Mouse (Mus musculus) embryo, embryonic 10 days (tissue): Measurements from ENCODE around the gene Mettl27.

Experiments
- DNase-seq: peaks from one replicate; pipeline ENCODE4 v3.0.0-alpha.2; 2015; ENCODE audit warnings: low spot score

Gene Mettl27

DNA sequence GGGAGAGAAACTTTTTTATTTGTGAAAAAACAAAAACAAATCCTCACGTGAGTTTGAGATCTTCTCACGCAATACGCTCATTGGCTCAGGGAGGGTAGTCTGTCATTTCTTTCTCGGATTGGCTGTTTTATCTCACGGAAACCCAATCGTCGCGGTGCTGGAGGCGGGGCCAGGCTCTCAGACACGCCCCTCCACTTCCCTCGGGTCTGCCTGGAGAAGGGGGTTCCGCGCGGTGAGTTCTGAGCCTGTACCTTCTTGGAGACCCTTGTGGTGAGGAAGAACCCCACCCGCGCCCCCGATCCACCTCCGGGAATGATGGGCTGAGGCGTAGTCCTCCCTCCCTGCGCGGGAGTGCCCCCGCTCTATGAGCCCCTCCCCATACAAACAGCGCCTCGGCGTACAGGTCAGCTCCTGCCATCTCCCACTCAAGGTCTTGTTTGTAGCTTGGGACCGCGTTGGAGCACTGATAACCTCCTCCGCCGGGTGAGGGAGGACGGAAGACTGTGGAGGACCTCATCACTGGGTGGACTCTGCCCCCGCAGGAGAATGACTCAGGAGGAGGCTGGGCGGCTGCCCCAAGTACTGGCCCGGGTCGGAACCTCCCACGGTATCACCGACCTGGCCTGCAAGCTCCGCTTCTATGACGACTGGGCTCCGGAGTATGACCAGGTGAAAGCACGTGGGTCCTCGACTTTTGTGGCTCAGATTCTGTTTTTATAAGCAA lies at the start of gene Mettl27:
Mettl27 (plus strand) TSS at position 190 of the 724 bp plus-strand sequence.
- DNase-seq = peak; percentile 95

DNA sequence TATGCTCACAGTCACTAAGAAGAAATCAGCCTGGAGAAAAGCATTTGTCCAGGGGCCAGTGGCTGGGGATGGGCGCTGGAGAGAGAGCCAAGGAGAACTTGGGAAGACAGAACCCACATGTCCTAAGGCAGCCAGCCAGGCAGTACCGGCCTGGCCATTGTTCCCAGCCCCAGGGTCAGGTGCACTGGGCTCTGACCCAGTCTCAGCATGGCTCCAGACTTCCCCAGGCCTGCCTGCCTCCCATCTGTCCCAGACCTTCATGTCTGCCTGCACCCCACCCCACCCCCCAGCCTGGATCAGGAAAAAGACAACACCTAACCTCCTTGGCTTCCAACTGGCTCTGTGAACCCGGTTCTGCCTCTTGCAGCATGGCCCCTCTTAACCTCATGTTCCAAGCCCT lies 49.1 kb upstream of the Mettl27 start:
- DNase-seq = no peak

DNA sequence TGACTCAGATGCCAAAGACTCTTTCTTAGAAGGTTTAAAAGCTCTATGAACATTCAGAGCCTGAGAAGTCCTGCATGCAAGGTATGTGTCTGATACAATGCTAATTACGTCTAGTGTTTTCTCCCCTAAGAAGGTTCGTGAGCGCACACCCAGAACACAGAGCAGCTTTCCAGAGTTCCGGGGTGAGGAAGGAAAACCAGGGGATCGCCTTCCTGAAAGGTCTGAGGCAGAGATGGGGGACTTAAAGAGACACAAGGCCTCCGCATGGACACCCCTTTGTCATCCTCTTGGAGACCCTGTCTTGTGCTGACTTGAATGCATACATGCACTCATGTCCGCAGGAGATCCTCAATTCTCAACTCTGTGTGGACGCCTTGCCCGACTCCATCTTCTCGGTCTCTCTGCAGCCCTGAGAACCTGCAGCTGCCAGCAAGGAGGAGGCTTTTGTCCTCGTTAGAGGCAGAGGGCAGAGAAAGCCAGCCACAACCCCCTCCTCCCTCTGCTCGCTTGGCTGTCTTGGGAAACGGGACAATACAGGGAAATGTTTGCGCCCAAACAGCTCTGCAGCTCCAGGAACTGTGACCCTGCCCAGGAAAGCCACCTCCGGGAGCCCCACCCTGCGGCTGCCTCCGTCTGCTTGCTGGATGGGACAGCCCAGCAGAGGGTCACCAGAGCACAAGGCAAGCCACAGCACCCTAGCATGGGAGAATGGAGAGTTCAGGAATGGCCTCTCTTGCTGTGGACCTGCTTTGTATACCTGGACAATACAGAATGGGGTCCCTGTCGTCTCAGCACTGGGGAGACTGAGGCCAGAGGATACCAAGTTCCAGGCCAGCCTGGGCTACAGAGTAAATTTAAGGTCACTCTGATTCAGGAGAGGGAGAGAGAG lies 44.5 kb upstream of the Mettl27 start:
- no peak for DNase-seq

DNA sequence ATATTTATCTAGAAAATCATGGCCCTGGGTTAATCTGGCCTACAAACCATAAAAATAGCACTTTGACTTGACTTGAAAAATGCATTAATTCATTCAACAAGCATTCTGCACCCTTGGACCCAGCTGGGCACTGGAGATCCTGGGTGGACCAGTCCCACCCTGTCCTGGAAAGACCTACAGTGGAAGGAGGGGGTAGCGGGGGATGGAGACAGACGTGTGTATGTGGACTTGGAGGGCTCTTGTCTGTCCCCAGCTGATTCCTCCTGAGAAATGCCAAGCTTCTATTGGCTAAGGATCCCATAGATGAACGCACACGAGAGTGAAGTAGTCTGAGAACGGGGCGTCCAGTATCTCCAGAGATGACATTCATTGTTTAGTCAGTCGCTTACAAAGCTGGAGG lies 43.7 kb upstream of the Mettl27 start:
- DNase-seq = no peak

DNA sequence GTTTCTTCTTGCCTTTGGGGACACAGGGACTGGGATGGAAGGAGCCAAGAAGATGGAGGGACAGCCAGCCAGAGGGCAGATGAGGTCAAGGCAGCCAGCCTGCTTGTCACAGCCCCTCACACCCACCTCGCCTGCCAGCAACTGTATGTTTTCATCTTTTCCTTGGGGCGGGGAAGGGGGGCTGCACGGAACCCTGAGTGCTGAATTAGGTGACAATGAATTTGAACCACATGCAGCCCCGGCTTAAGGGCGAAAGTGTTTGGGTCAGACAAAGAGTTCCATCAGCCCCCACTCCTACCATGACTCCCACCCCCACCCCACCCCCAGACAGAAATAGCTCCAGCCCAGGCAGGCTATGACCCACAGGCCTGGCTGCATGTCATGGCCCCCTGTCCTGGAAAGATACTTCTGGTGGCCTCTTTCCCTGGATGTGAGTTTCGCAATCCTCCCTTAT lies 41.5 kb upstream of the Mettl27 start:
- no peak for DNase-seq

DNA sequence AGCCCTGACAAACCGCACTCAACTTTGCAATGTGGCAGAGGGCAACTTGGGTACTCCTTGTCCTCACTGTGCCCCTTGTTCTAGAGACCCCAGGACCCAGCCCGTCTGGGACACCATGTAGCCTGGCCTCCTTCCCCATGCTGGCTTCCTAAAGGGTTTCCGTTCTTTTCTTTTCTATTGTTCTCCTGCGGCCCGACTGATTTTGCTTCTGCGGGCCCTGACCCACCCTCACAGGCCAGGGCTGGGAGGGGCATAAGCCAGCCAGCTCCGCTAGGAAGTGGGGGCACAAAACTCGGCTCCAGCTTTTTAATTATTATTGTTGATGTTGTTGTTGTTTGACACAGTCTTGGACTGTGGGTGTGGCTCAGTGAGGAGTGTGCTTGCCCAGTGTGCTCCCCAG lies 40.6 kb upstream of the Mettl27 start:
- DNase-seq = no peak

DNA sequence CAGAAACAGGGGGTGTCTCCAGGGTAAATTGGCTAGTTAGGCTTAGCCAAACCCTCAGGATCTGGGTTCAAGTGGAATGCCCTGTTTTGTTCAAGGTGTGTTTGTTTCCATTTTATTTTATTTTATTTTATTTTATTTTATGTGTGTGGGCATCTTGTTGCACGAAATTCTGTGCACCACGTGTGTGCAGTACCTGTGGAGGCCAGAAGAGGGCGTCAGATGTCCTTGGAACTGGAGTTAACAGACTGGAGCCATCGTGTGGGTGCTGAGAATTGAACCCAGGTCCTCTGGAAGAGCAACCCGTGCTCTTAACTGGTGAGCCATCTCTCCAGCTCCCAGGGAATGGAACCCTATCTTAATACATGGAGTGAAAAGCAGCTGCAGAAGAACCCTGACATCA lies 39.5 kb upstream of the Mettl27 start:
- DNase-seq = no peak

DNA sequence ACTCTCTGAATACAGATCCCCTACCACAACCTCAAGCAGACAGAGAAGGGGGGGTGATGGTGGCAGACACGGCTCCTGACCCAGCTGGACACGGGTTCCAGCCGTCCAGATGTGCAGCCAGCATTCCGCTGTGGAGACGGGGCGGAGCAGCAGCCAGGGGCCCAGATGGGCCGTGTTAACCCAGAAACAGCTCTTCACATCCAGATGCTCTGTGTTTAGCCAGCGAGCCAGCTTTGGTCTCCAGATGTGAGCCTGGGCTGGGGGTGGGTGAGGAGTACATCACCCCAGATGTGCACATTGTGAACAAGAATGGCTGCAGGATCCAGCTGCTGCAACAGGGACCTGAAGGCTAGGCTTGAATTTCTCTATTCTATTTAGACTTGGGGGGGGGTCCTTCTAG lies 36.9 kb upstream of the Mettl27 start:
- DNase-seq = peak; percentile 49

DNA sequence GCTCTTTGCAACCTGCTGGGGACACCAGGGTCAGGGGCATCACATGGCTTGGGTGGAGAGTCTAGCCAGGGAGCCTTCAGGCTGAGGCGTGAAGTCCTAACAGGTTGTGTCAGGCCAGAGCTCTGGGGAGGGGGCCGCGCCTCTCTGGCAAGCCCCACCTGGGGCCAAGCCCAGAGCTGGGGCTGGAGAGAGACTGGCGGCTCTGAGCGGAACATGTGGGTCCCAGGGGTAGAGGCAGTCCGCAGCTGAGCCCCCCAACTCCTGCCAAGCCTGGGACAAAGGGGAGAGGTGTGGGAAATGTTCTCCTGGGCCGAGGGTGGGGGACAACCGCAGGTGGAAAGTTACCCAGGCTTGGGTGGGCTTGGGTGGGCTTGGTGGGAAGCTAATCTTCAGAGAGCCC lies 35.2 kb upstream of the Mettl27 start:
- no peak for DNase-seq

DNA sequence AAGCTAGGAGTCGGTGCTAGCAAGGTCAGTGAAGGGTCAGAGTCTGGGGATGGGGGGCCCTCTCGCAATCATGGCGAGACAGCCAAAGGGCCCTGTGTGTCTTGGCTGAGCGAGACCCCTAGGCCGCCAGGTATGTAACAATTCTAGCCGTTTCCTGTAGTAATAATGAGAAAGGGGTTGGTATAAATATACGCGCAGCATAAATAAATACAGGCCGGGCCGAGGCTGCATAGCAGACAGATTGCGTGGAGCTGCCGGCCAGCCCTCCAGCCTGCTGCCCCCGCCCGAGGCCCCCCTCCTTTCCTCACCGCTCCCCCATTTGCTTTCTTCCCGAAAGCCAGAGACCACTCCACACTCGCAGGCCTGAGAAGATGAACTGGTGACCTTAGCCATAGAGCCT lies 34.6 kb upstream of the Mettl27 start:
- DNase-seq = no peak

DNA sequence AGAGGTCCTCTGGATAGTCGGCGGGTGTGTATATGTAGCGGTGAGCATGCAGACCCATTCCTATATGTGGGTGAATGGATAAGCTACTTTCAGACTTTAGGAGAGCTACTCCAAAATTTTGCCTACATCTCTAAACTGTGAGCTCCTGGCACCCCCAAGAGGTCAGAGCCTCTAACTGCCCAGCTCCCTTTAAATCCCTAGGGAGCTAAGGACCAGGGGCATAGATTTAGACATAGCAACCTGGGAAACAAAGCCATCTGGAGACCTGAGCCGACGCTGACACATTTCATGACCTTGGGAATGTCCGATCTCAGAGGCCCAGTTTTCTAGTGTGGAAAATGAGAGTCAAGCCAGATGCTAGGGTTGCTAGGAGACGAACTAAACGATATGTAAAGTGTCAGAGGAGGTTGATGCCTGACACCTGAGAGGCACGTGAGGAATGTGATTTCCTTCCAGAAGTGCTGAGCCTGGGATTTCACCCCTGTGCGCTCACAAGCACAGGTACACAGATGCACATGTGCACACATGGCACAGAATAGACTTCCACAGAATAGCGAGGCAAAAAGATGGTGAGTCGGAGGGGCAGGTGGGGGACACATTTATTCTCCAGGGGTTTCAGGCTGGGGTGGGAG lies 31.0 kb upstream of the Mettl27 start:
- peak; percentile 56 for DNase-seq

DNA sequence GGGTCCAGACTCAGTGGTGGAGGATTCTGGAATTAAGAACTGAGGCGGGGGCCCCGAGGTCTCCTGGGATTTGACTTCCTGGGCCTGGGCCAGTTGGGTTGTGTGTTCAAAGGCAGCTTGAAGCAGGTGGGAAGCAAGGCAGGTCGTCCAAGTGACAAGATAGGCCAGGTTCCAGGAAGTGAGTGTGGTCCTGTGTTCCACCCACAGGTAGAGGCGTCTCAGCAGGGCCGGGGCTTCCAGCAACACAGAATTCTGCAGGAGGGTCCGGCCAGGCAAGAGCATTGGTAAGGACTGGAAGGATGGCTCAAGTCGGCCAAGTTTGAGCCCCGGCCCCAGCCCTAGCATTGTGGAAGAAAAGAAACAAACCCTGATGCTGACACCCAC lies 30.5 kb upstream of the Mettl27 start:
- no peak for DNase-seq

DNA sequence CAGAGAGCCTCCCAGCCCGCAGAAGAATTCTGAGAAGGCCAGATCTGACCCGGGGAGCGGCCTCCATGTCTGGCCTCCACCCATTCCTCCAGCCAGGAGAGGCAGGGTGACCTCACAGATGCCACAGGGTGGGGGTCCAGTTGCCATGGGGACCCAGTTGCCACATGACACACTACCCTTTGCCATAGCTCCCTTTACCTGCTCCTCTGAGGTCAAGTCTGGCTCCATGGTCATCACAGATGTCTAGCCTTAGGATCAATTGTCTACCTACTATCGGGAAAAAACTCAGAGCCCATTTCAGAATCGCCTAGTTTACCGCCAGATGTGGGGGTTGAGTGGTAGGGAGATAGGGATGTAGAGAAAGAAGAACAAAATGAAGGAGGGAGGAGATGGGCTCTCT lies 25.5 kb upstream of the Mettl27 start, which contains the start of gene Tmem270:
Tmem270 (minus strand) TSS at position 101 of the 400 bp plus-strand sequence.
- DNase-seq = no peak

DNA sequence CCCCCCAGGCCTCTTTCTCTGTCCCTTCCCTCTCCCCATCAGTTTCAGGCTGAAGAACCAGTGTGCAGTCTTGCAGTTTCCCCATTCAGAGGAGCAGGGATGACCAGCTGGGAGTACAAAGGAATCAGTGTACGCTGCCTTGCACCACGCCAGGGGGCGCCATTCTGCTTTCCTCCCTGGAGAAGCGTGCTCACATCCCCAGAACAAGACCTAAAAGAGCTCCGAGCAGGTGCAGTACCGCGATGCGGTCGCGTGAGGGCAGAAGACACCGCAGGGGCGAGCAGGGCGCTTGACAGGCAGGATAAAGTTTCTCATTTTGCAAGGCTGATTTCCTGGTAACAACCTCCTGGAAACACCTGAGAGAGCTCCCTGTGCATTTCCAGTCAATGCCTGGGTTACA lies 25.0 kb upstream of the Mettl27 start:
- peak; percentile 95 for DNase-seq

DNA sequence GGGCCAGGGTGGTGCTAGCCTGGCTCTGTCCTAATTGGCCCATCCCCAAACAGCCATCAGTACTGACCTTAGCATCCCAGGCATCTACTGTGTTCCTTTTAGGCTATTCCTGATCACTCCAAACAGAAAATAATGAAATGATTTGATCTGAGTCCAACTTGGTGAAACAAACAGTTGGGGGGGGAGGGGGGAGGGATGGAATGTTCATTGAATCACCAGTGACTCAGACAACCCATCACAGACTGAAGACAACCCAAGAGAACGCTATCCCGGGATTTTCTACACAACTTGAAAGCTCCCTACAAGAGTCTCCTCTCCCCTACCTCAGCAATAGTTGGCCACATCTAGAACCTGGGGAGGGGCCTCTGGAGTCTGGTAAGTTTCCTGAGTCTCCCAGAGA lies 20.3 kb upstream of the Mettl27 start:
- no peak for DNase-seq

DNA sequence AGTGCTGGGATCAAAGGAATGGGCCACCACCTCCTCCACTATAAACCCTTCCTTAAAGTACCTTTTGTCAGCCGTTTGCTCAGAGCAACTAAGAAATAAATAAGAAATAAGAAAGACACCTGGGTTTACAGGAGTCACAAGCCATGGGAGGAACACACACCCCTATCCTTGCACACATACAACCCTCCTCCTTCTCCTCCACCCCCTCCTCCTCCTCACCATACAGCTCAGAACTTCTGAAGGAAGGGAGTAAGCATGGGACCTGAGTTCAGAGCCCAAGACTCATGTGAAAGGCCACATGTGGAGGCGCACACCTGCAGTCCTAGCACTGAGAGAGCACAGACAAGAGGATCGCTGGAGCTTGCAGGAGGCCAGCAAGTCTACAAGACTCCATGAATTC lies 18.8 kb upstream of the Mettl27 start:
- no peak for DNase-seq

DNA sequence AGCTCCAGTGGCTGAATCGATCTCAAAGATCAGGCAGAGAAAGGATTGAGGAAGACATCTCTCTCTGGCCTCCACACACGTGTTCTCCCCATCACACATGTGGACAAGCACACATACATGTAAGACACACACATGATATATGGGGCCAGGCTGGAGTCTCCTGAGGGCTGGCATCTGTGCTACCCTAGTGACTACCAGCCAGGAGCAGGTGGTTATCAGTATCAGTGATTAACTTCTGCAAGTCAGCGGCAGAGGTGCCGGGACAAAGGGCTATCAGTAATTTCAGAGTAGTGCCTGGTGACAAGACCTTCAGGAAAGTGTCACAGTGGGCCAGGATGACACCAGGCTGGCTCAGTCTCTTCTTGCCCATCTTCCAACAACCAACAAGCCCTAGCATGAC lies 18.4 kb upstream of the Mettl27 start:
- no peak for DNase-seq

DNA sequence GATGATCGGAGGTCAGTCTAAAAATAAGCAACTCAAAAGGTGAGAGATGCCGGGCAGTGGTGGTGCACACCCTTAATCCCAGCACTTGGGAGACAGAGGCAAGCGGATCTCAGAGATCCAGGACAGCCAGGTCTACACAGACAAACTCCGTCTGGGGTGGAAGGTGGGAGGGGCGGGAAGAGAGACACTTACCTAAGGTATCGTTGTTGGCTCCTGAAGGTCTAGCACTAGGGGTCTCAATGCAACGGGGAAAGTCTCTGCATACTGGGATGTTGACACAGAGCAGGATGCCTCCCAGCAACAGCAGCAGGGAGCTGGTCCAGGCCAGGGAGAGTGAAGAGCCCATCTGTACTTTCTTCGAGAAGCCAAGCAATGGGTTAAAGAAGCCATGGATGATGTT lies 17.7 kb upstream of the Mettl27 start:
- DNase-seq = no peak

DNA sequence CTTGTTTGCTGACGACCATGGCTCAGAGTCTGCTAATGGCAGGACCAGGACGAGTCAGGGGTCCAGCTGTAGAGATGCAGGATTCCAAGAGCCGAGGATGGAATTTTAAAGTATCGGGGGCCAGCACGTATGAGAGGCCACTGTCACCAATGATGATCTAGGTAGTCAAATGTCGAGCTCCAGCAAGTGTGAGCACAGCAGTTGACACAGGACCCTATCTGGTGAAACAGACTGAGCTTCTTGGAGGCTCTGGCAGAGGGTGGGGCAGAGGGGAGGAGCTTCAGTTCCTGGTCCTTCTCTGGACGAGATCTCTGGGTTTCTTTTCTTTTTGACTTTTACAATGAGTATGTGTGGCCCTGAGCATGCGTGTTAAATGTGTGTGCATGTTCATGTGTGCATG lies 16.9 kb upstream of the Mettl27 start, which contains the start of gene Cldn13:
Cldn13 (minus strand) TSS at position 216 of the 400 bp plus-strand sequence.
- DNase-seq = no peak

DNA sequence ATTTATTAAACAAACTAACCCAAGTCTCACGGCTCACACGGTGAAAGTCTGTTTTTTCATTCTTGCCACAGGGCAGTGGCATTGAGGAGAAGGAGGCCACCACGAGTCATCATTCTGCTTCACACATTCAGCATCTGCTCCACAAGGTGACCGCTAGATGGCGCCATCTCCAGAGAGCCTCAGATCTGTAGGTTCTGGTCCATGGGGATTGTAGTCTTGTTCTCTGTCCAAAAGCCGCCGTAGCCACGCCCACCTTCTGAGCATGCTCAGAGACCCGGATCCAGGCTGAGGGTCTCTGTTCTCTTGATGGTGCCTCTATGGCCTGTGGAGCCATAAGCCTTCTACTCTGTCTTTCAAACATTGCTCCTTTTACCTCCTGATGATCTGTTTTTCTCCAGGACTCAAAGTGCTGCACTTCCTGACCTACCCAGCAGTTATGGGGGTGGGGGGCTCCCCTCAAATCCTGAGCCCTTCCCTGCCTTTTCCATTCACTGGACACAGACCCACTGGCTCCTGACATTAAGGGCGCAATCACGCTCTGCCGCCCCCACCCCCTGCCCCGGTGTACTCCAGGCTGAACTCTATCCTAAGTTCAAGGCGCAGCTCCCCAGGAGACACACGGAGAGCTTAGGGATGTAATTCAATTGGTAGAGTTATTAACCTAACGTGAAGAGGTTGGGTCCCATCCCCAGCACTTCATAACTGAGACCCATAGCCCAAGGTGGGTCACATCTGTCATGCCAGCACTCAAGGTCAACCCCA lies 13.9 kb upstream of the Mettl27 start:
- DNase-seq = peak; percentile 79

DNA sequence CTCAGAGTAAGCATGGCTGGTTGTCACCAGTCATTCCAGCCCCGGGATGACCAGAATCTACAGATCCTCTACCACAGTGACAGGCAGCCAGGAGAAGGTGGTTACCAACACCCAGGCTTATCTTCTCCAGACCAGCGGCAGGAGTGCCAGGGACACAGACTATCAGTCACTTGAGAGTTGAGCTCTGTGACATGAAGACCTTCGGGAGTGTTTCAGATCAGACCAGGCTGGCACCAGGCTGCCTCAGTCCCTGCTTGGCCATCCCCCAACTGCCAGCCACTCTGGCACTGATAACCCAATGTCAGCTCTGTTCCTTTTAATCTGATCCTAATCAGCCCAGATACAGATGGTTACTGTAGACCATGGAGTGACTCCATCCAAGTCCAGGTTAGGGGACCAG lies 13.1 kb upstream of the Mettl27 start:
- DNase-seq = no peak

DNA sequence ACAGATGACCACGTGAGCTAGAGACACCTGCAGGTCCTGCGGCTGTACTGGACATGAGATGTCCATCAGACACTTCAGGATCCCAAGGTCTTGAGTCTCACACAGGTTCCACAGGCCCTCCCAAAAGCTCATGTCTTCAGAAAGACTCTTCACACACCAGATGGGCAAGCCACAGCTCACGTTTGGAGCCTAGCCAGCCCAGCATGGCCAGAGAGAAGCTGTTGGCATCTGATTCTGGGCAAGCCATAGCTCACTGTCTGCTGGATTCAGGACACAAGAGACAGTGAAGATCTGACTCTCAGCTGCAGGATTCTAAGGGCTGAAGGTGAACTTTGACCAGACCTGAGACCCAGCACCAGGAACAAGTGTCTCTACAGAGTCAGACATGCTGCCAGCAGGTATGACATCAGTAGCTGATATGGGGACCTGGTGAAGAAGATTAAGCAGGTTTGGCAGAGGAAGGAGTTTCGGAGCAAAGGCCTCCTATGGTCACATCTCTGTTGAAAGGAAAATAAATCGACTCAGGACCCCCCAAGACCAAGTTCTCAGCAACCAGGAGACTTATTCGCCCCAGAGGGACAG lies 12.0 kb upstream of the Mettl27 start:
- no peak for DNase-seq
